Comparison of ENCODE assay signal across 8 mouse cellular contexts in genomic region chr8:125911229-125911580, GRCm38 (mm10). TPM values are rescaled to one million over a fixed set of nuclear protein-coding genes. Genes with fewer than 3 reads are reported as not detected.
DNase-seq lines count a peak whose midpoint lies in the region; ATAC-seq and TF ChIP-seq lines count a peak whose summit lies in the region.

No protein-coding gene starts in this region.

- WGBS in hindbrain, embryonic 11.5 days, result 4% methylated on average over 22 of the region's 31 CpGs
- 5% methylated on average over 31 of the region's 31 CpGs for WGBS in liver, embryonic 13.5 days (ENCODE audit: insufficient replicate concordance)

- peaks cover 67% of the 10 kb centered on the region for H3K27me3 ChIP-seq in E14TG2a.4 (ENCODE audit: insufficient read depth, low read length)
- H3K27me3 ChIP-seq in hindbrain, embryonic 11.5 days (ENCODE audit: control insufficient read depth, insufficient read depth, low read length), result peaks cover 49% of the 10 kb centered on the region
- peaks cover 59% of the 10 kb centered on the region for H3K27me3 ChIP-seq in liver, embryonic 13.5 days

- H3K36me3 ChIP-seq in E14TG2a.4 (ENCODE audit: insufficient read depth, low read length), result no peaks in the 10 kb centered on the region
- H3K36me3 ChIP-seq in hindbrain, embryonic 11.5 days (ENCODE audit: control insufficient read depth, insufficient read depth, low read length), result no peaks in the 10 kb centered on the region
- H3K36me3 ChIP-seq in liver, embryonic 13.5 days, result no peaks in the 10 kb centered on the region

- no peak overlapping the region for H3K27ac ChIP-seq in hindbrain, embryonic 11.5 days (ENCODE audit: low read depth, low read length)
- H3K27ac ChIP-seq in liver, embryonic 13.5 days, result no peak overlapping the region

- peak overlapping the region; percentile 78 for H3K4me3 ChIP-seq in E14TG2a.4 (replicated peaks; ENCODE audit: low read length)
- H3K4me3 ChIP-seq in hindbrain, embryonic 11.5 days (ENCODE audit: low read depth, low read length), result peak overlapping the region; percentile 48
- H3K4me3 ChIP-seq in liver, embryonic 13.5 days (replicated peaks), result peak overlapping the region; percentile 46

- ATAC-seq in hindbrain, embryonic 11.5 days (ENCODE audit: low FRiP score), result no peak
- no peak for ATAC-seq in liver, embryonic 13.5 days (ENCODE audit: low read depth)

- DNase-seq in cerebellum, postnatal 10 days, result peak; percentile 35 to 39
- no peak for DNase-seq in cerebellum, adult 18-20 months
- peak; percentile 39 for DNase-seq in hindbrain, embryonic 11.5 days (ENCODE audit: low spot score)
- DNase-seq in liver, embryonic 13.5 days, result no peak
- DNase-seq in embryo, embryonic 9.5 days (ENCODE audit: extremely low spot score), result no peak
- DNase-seq in B cell, adult 2 months, result no peak
- no peak for DNase-seq in layer of hippocampus, postnatal 10 days (ENCODE audit: low spot score in 2 of 2)

- H3K9me3 ChIP-seq in E14TG2a.4 (ENCODE audit: low read length), result no peaks in the 10 kb centered on the region
- no peaks in the 10 kb centered on the region for H3K9me3 ChIP-seq in hindbrain, embryonic 11.5 days (ENCODE audit: control insufficient read depth, low read length)
- no peaks in the 10 kb centered on the region for H3K9me3 ChIP-seq in liver, embryonic 13.5 days (replicated peaks)

- H3K4me2 ChIP-seq in hindbrain, embryonic 11.5 days (replicated peaks; ENCODE audit: low read depth, low read length), result peak overlapping the region; percentile 96
- H3K4me2 ChIP-seq in liver, embryonic 13.5 days, result peak overlapping the region; percentile 67

- H3K9ac ChIP-seq in hindbrain, embryonic 11.5 days (ENCODE audit: low read depth, low read length), result peak overlapping the region; percentile 28; the same call in 1 of the 2 replicates
- H3K9ac ChIP-seq in liver, embryonic 13.5 days, result no peak overlapping the region

- no peak for TF ChIP-seq CTCF in E14TG2a.4 (conservative IDR thresholded peaks at IDR 0.05; ENCODE audit: low read length)

- H3K4me1 ChIP-seq in E14TG2a.4 (replicated peaks; ENCODE audit: low read depth, low read length), result peaks cover 17% of the 10 kb centered on the region
- H3K4me1 ChIP-seq in hindbrain, embryonic 11.5 days (replicated peaks; ENCODE audit: control insufficient read depth, insufficient read depth, low read length), result peaks cover 9% of the 10 kb centered on the region; the same call in 1 of the 2 replicates
- H3K4me1 ChIP-seq in liver, embryonic 13.5 days (replicated peaks), result 0 out of 2 replicates have a peak, but pooled peaks cover 10% of the 10 kb centered on the region

RNA-seq across cellular contexts. Expression of gene Map3k21, which starts 1.0 kb away (rescaled TPM):
- polyA plus RNA-seq in hindbrain, embryonic 11.5 days (2014; fragmentation: Nextera tagmentation; extraction: Ambion mirVana), result 0.08 and 0.14 TPM in 2 replicates
- polyA plus RNA-seq in liver, embryonic 13.5 days (2015; fragmentation: Nextera tagmentation; extraction: Ambion mirVana), result 0.02 TPM in 2 replicates
- 1 to 10 TPM; 2.0 to 2.8 TPM for total RNA-seq in layer of hippocampus, postnatal 10 days (2021)

RNA-seq across cellular contexts. Expression of gene Pcnx2, which starts 13.1 kb away (rescaled TPM):
- 0.25 and 0.46 TPM in 2 replicates for polyA plus RNA-seq in hindbrain, embryonic 11.5 days (2014; fragmentation: Nextera tagmentation; extraction: Ambion mirVana)
- polyA plus RNA-seq in liver, embryonic 13.5 days (2015; fragmentation: Nextera tagmentation; extraction: Ambion mirVana), result 0.19 and 0.27 TPM in 2 replicates
- 10 to 100 TPM; 40.1 to 43.0 TPM for total RNA-seq in layer of hippocampus, postnatal 10 days (2021)

Comparison
In these comparisons a context has a peak if more than half of its experiments do, and no peak if none do; other contexts are left out.
1. DNase-seq: peak in cerebellum, postnatal 10 days (2 of 2) and hindbrain, embryonic 11.5 days (single experiment); none in cerebellum, adult 18-20 months (0 of 2), liver, embryonic 13.5 days (single experiment), embryo, embryonic 9.5 days (single experiment), B cell, adult 2 months (0 of 2) and layer of hippocampus, postnatal 10 days (0 of 2).
2. Peak in every context shown above with its lines, with median percentiles within 50 percentile points of each other: H3K4me3 ChIP-seq.